Comparison of ENCODE assay signal across 8 mouse cellular contexts in the genomic region with DNA sequence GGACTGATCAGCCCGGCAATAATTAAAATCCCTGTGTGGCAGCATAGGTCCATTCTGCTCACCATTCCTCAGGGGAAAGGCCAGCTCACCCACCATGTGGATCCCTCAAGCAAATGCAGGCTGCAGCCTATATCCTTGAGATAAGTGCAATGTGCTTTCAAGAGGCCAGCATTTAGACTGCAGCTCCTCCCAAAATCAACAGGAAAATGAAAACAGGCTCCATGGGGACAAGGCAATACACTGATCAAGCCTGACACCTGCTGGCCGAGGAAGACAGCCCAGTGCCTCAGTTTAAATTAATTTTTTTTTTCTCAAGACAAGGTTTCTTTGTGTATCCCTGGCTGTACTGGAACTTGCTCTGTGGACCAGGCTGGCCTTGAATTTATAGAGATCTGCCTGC. TPM values are rescaled to one million over a fixed set of nuclear protein-coding genes. Genes with fewer than 3 reads are reported as not detected.
DNase-seq lines count a peak whose midpoint lies in the region; ATAC-seq and TF ChIP-seq lines count a peak whose summit lies in the region.
"Had no signal": no experiment of that assay in that cellular context is flagged by ENCODE, and none has a peak within 500 bp of the region (broad histone marks: within the 10 kb centered on the region; RNA-seq: fewer than 3 reads in every experiment).

No protein-coding gene starts in this region.

- no peak overlapping the region for H3K27ac ChIP-seq in liver, adult 2 months (replicated peaks; ENCODE audit: insufficient read depth, low read depth, low read length)
- H3K27ac ChIP-seq in liver, embryonic 12.5 days = no peak overlapping the region
- H3K27ac ChIP-seq in kidney, embryonic 15.5 days = peak overlapping the region; percentile 32

- no peak overlapping the region for H3K4me3 ChIP-seq in liver, adult 2 months (ENCODE audit: insufficient read depth, low read depth, low read length)
- H3K4me3 ChIP-seq in liver, embryonic 12.5 days = no peak overlapping the region
- H3K4me3 ChIP-seq in kidney, embryonic 15.5 days (replicated peaks) = no peak overlapping the region
- H3K4me3 ChIP-seq: myocyte had no signal

- H3K27me3 ChIP-seq in liver, adult 2 months (ENCODE audit: control insufficient read depth, insufficient read depth, low read length) = no peaks in the 10 kb centered on the region
- H3K27me3 ChIP-seq in liver, embryonic 12.5 days (replicated peaks) = no peaks in the 10 kb centered on the region
- H3K27me3 ChIP-seq in kidney, embryonic 15.5 days = no peaks in the 10 kb centered on the region

- no peaks in the 10 kb centered on the region for H3K79me2 ChIP-seq in liver, adult 2 months (ENCODE audit: control insufficient read depth, insufficient read depth, low read length)

- H3K36me3 ChIP-seq in liver, adult 2 months (ENCODE audit: control insufficient read depth, insufficient read depth, low read length) = peaks cover 12% of the 10 kb centered on the region; the same call in 1 of the 2 replicates
- peaks cover 93% of the 10 kb centered on the region for H3K36me3 ChIP-seq in liver, embryonic 12.5 days
- peaks cover 79% of the 10 kb centered on the region for H3K36me3 ChIP-seq in kidney, embryonic 15.5 days

- 67% methylated on average over 2 of the region's 2 CpGs for WGBS in liver, adult 2 months
- 54% methylated on average over 2 of the region's 2 CpGs for WGBS in liver, embryonic 12.5 days (ENCODE audit: insufficient replicate concordance)
- 33% methylated on average over 2 of the region's 2 CpGs for WGBS in kidney, embryonic 15.5 days

- no peak for TF ChIP-seq POLR2A in liver, adult 2 months (IDR thresholded peaks at IDR 0.05; ENCODE audit: extremely low read depth, insufficient read depth, low read length)

- no peak overlapping the region for H3K9ac ChIP-seq in liver, adult 2 months (ENCODE audit: low read depth, low read length)
- no peak overlapping the region for H3K9ac ChIP-seq in liver, embryonic 12.5 days
- no peak overlapping the region for H3K9ac ChIP-seq in kidney, embryonic 15.5 days

- no peak for ATAC-seq in liver, embryonic 12.5 days
- ATAC-seq in kidney, embryonic 15.5 days (replicated peaks; ENCODE audit: low FRiP score) = no peak

- DNase-seq in liver, adult 2 months (ENCODE audit: extremely low read depth, low read depth, low spot score) = no peak
- DNase-seq in ZHBTc4 (ENCODE audit: low read depth, low spot score) = peak; percentile 34
- DNase-seq in embryo, embryonic 9.5 days (ENCODE audit: extremely low spot score) = peak; percentile 40
- DNase-seq in lung, postnatal 10 days = peak; percentile 53
- DNase-seq in right cerebral cortex, postnatal 4 days = peak; percentile 38

- H3K4me1 ChIP-seq in liver, adult 2 months (ENCODE audit: control insufficient read depth, insufficient read depth, low read length) = no peaks in the 10 kb centered on the region
- H3K4me1 ChIP-seq in liver, embryonic 12.5 days = no peaks in the 10 kb centered on the region
- H3K4me1 ChIP-seq in kidney, embryonic 15.5 days = no peaks in the 10 kb centered on the region

- peak; percentile 61 for TF ChIP-seq CTCF in liver, adult 2 months (IDR thresholded peaks at IDR 0.05; ENCODE audit: low read depth, low read length)

- H3K9me3 ChIP-seq in liver, embryonic 12.5 days (replicated peaks) = no peaks in the 10 kb centered on the region
- H3K9me3 ChIP-seq in kidney, embryonic 15.5 days (replicated peaks) = no peaks in the 10 kb centered on the region

- no peak overlapping the region for H3K4me2 ChIP-seq in liver, embryonic 12.5 days
- H3K4me2 ChIP-seq in kidney, embryonic 15.5 days = no peak overlapping the region

RNA-seq across cellular contexts. Expression of a gene that starts 24.9 kb away (rescaled TPM):
- 6.0 and 7.0 TPM in 2 replicates for total RNA-seq in liver, adult 2 months (2014; rRNA removed)
- polyA plus RNA-seq in liver, adult 2 months (2012; rRNA removed) = 1.7 and 2.6 TPM in 2 replicates
- polyA plus RNA-seq in liver, embryonic 12.5 days (2016; fragmentation: Nextera tagmentation; extraction: Ambion mirVana) = 35.6 and 37.6 TPM in 2 replicates
- 33.5 and 34.0 TPM in 2 replicates for polyA plus RNA-seq in kidney, embryonic 15.5 days (2015; fragmentation: Nextera tagmentation; extraction: Ambion mirVana)

RNA-seq across cellular contexts. Expression of a gene that starts 28.9 kb away (rescaled TPM):
- total RNA-seq in liver, adult 2 months (2014; rRNA removed) = 13.6 and 16.7 TPM in 2 replicates
- polyA plus RNA-seq in liver, adult 2 months (2012; rRNA removed) = 5.3 and 13.6 TPM in 2 replicates
- 35.5 and 35.9 TPM in 2 replicates for polyA plus RNA-seq in liver, embryonic 12.5 days (2016; fragmentation: Nextera tagmentation; extraction: Ambion mirVana)
- polyA plus RNA-seq in kidney, embryonic 15.5 days (2015; fragmentation: Nextera tagmentation; extraction: Ambion mirVana) = 40.2 and 41.9 TPM in 2 replicates
